Mouse (Mus musculus) stomach, embryonic 14.5 days (tissue): Measurements from ENCODE around the gene Olfml1. TPM values are rescaled to one million over a fixed set of nuclear protein-coding genes. Genes with fewer than 3 reads are reported as not detected.

ENCODE experiments used
- ATAC-seq: fragments of 200-750 bp; cut with Nextera tagmentation; 2 replicates; pipeline ENCODE4 v1.8.0; 2017; ENCODE audit warnings: low read depth, moderate TSS enrichment; ENCODE audit not compliant: insufficient number of reproducible peaks, insufficient read depth, low FRiP score
- H3K27ac ChIP-seq: fragments of 300-500 bp; sonication (generic); 2 replicates; pipeline ENCODE4 v1.5.1; 2014; ENCODE audit warnings: mild to moderate bottlenecking, low read length, moderate library complexity, mixed read lengths
- H3K27me3 ChIP-seq: fragments of 300-500 bp; sonication (generic); 2 replicates; pipeline ENCODE4 v1.6.1; 2014; ENCODE audit warnings: low read length, control low read depth, mixed read lengths; ENCODE audit not compliant: control insufficient read depth, insufficient read depth
- H3K36me3 ChIP-seq: fragments of 300-500 bp; sonication (generic); 2 replicates; pipeline ENCODE4 v1.6.1; 2014; ENCODE audit warnings: mild to moderate bottlenecking, control low read depth, low read length, moderate library complexity, mixed read lengths; ENCODE audit not compliant: control insufficient read depth, insufficient read depth
- H3K4me1 ChIP-seq: fragments of 300-500 bp; sonication (generic); 2 replicates; pipeline ENCODE4 v1.6.1; 2014; ENCODE audit warnings: low read length, control low read depth, mixed read lengths; ENCODE audit not compliant: control insufficient read depth, insufficient read depth
- H3K4me2 ChIP-seq: fragments of 300-500 bp; sonication (generic); replicated peaks from 2 replicates; pipeline ENCODE4 v1.6.1; 2014; ENCODE audit warnings: low read depth, low read length, control low read depth
- H3K4me3 ChIP-seq: fragments of 300-500 bp; sonication (generic); 2 replicates; pipeline ENCODE4 v1.5.1; 2014; ENCODE audit warnings: low read depth, low read length, control low read depth
- H3K9ac ChIP-seq: fragments of 300-500 bp; sonication (generic); replicated peaks from 2 replicates; pipeline ENCODE4 v1.6.1; 2014; ENCODE audit warnings: low read depth, mild to moderate bottlenecking, control low read depth, low read length, moderate library complexity, mixed read lengths
- H3K9me3 ChIP-seq: fragments of 300-500 bp; sonication (generic); 2 replicates; pipeline ENCODE4 v1.6.1; 2016; ENCODE audit warnings: low read depth, low read length, control low read depth; ENCODE audit not compliant: control insufficient read depth
- WGBS: fragments of 180-500 bp; shearing (Covaris S2); extraction: QIAGEN DNeasy Blood & Tissue Kit; methylation state at CpG from one replicate; pipeline ENCODE4 v1.1.7; 2014; 5-methylcytosine and 5-hydroxymethylcytosine counted together
- polyA plus RNA-seq: library from polyadenylated mRNA; unstranded; fragments of >200 nt; fragmentation: Nextera tagmentation; extraction: Ambion mirVana; gene quantifications from 2 replicates; pipeline ENCODE4 v1.2.1, GENCODE M21; 2014

Olfml1 gene
- polyA plus RNA-seq, 1 experiment from 2014 or later, result 22.6 TPM

DNA sequence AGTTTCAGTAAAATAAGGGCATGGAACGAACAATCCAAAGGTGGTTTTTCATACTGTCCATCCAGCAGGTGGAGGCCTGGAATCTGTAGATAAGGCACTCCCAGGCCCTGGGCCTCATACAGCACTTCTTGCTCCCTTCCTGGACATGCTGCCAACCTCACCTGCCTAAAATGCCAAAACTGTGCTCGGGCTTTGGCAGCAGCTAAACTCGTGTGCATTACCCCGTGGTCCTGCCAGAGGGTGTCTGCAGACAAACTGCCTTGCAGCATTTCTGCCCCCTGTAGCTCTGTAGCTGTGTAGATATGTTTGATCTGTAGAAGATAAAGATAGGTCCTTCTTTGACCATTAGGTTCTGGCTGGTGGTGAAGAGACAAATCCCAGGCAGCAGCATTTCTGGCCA is 1.7 kb downstream of the Olfml1 start:
- no peak overlapping the region for H3K27ac ChIP-seq

DNA sequence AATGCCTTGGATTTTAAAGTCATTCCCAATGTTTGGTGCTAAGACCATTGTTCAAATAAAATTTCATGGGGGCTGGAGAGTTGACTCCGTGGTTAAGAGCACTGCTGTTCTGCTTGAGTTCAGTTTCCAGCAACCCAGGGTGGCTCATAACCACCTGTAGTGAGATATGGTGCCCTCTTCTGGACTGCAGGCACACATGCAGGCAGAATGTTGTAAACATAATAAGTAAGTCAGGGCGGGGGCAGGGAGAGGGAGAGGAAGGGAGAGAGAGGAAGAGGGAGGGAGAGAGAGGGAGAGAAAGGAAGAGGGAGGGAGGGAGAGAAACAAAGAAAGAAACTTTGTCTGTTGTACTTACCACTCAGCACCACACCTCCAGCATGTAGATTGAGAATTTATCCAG is 6.6 kb downstream of the Olfml1 start:
- no peaks in the 10 kb centered on the region for H3K9me3 ChIP-seq
- no peak overlapping the region for H3K4me2 ChIP-seq
- H3K36me3 ChIP-seq, result peaks cover 6% of the 10 kb centered on the region; the same call in 1 of the 2 replicates
- H3K27ac ChIP-seq, result no peak overlapping the region
- 60% methylated on average over 2 of the region's 2 CpGs for WGBS
- no peak overlapping the region for H3K9ac ChIP-seq
- H3K27me3 ChIP-seq, result no peaks in the 10 kb centered on the region
- no peaks in the 10 kb centered on the region for H3K4me1 ChIP-seq
- ATAC-seq, result no peak
- H3K4me3 ChIP-seq, result no peak overlapping the region

More for the DNA sequence above, 1.7 kb downstream of the Olfml1 start:
- no peaks in the 10 kb centered on the region for H3K9me3 ChIP-seq
- peak overlapping the region; percentile 10 for H3K4me3 ChIP-seq
- 49% methylated on average over 4 of the region's 4 CpGs for WGBS
- H3K27me3 ChIP-seq, result no peaks in the 10 kb centered on the region
- H3K9ac ChIP-seq, result no peak overlapping the region
- peaks cover 5% of the 10 kb centered on the region; the same call in 1 of the 2 replicates for H3K4me1 ChIP-seq
- peaks cover 3% of the 10 kb centered on the region; the same call in 1 of the 2 replicates for H3K36me3 ChIP-seq
- no peak for ATAC-seq
- H3K4me2 ChIP-seq, result peak overlapping the region; percentile 47

DNA sequence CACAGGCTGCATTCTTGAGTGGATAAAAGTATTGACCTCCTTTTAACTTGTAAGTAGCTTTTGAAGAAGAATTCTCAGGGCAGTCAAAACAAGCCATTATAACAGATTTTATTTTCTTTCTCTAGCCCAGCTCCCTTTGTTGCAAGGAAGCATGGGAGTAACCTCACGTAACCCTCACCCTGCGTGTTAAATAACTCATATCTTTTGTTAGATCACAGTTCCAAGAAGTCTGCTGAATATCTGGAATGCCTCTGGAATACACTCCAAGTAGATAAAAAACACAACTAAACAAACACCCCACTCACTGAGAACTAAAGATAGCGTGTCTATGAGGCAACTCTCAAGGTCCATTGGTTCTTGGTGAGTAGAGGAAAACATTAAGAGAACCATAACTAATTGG is 7.0 kb downstream of the Olfml1 start:
- 63% methylated on average over 3 of the region's 3 CpGs for WGBS
- peaks cover 6% of the 10 kb centered on the region; the same call in 1 of the 2 replicates for H3K36me3 ChIP-seq
- no peaks in the 10 kb centered on the region for H3K27me3 ChIP-seq
- no peak overlapping the region for H3K4me3 ChIP-seq
- H3K9ac ChIP-seq, result no peak overlapping the region
- no peak overlapping the region for H3K27ac ChIP-seq
- no peak overlapping the region for H3K4me2 ChIP-seq
- no peak for ATAC-seq
- H3K9me3 ChIP-seq, result no peaks in the 10 kb centered on the region
- H3K4me1 ChIP-seq, result no peaks in the 10 kb centered on the region

- ATAC-seq, result no peak
- Histone ChIP-seq H3K9ac (no peak overlapping the region), H3K4me3 (no peak overlapping the region), H3K4me2 (no peak overlapping the region), H3K27me3 (no peaks in the 10 kb centered on the region), H3K9me3 (no peaks in the 10 kb centered on the region), H3K36me3 (no peaks in the 10 kb centered on the region), H3K27ac (no peak overlapping the region), H3K4me1 (no peaks in the 10 kb centered on the region)
- WGBS, result 56% methylated on average over 2 of the region's 2 CpGs
Measured at GRCm38 (mm10) chr7:107592641-107593040, 25.4 kb downstream of the Olfml1 start.

- H3K4me2 ChIP-seq, result peak overlapping the region; percentile 85
- no peak overlapping the region for H3K9ac ChIP-seq
- ATAC-seq, result no peak
- no peak overlapping the region for H3K4me3 ChIP-seq
- H3K36me3 ChIP-seq, result no peaks in the 10 kb centered on the region
- 36% methylated on average over 7 of the region's 7 CpGs for WGBS
- H3K27me3 ChIP-seq, result no peaks in the 10 kb centered on the region
- H3K9me3 ChIP-seq, result no peaks in the 10 kb centered on the region
- H3K27ac ChIP-seq, result no peak overlapping the region
- no peaks in the 10 kb centered on the region for H3K4me1 ChIP-seq
Measured at GRCm38 (mm10) chr7:107593904-107594303, 26.7 kb downstream of the Olfml1 start.

DNA sequence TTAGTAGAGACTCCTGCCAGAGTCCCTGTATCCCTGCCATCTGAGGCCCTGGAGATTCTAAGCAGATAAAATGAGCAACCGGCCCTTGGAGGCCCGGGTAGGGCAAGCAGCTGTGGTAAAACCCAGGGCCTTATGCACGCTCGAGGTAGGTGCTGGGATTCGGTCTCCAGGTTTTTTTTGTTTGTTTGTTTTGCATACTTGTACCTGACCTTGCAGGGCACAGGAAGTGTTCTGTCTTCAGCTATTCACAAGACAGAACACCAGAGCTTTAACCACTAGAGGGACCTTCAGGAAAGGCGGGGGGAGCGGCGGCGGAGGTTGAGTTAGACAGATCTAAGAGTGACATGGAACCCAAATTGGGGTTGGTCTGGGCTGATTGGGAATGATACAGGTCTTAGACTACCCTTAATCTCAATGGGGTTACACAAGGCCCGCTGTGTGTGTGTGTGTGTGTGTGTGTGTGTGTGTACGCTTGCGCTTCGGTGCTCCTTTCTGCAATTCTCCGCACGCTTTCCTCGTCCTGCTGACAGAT is 27.1 kb downstream of the Olfml1 start:
- ATAC-seq, result peak; percentile 74

DNA sequence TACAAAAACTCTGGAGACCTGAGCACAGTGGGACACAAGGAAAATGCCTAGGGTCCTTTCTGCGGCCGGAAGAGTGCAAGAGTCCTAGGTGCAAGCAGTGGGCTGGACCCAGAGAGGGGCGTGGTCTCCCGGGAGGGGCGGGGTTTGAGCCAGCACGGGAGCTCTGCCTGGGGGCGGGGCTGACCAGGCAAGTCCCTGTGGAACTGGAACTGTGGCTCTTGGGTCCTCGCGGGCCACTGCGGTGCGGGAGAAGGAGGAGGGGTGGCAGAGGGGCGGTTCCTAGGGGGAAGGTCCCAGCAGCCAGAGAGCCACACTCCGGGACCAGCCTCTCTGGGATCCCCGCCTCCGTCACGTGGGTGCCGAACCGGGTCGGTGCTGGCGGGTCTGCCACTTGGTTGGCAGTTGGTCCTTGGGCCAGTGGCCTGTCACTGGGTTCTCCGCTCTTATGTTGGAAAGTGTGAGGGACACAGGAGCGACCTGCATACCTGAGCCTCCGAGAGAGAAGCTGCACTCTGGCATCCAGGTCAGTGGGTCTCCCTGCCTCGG is 27.7 kb downstream of the Olfml1 start, which contains the start of gene Ppfibp2:
Gene Ppfibp2 (plus strand): TSS at position 351 of the 546 bp plus-strand sequence.
- Histone ChIP-seq H3K4me3 (peak within 1 kb of the TSS; percentile 47), H3K4me2 (peak within 1 kb of the TSS; percentile 85), H3K27ac (0 out of 2 replicates have a peak within 1 kb of the TSS, but pooled peaks have one; percentile 30), H3K9me3 (no peaks in the 10 kb centered on the region), H3K27me3 (no peaks in the 10 kb centered on the region), H3K4me1 (no peaks in the 10 kb centered on the region), H3K9ac (0 out of 2 replicates have a peak within 1 kb of the TSS, but pooled peaks have one; percentile 28), H3K36me3 (no peaks in the 10 kb centered on the region)
- ATAC-seq, result peak; percentile 98
- 0% methylated on average over 24 of the region's 24 CpGs for WGBS

More for the DNA sequence above, 27.1 kb downstream of the Olfml1 start:
- H3K9me3 ChIP-seq, result no peaks in the 10 kb centered on the region
- H3K27me3 ChIP-seq, result no peaks in the 10 kb centered on the region
- H3K27ac ChIP-seq, result 0 out of 2 replicates have a peak overlapping the region, but pooled peaks have one; percentile 30
- H3K36me3 ChIP-seq, result no peaks in the 10 kb centered on the region
- no peaks in the 10 kb centered on the region for H3K4me1 ChIP-seq
- no peak overlapping the region for H3K9ac ChIP-seq
- H3K4me2 ChIP-seq, result peak overlapping the region; percentile 85
- peak overlapping the region; percentile 47 for H3K4me3 ChIP-seq
- 2% methylated on average over 16 of the region's 16 CpGs for WGBS

DNA sequence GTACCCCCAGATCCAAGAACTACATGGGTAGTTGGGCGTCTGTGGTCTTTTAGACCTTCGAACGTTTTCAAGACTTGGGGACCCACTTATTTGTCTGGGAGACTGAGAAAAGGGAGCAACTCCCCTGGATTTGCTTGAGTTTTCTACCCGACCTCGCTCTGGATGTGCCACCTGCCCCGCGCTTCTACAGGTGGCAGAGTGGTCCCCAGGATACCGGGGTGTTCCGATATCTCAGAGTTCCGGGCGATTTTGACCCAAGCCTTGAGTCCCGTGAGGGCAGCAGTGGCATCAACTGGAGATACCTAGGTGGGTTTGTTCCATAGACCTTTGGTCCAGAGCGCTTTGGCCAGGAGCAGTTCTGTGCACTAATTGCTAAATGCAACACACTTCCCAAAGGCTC is 28.2 kb downstream of the Olfml1 start:
- no peak for ATAC-seq
- Histone ChIP-seq H3K9me3 (no peaks in the 10 kb centered on the region), H3K27ac (no peak overlapping the region), H3K4me2 (peak overlapping the region; percentile 85), H3K4me3 (peak overlapping the region; percentile 47), H3K27me3 (no peaks in the 10 kb centered on the region), H3K9ac (0 out of 2 replicates have a peak overlapping the region, but pooled peaks have one; percentile 28), H3K4me1 (no peaks in the 10 kb centered on the region), H3K36me3 (no peaks in the 10 kb centered on the region)
- 15% methylated on average over 13 of the region's 13 CpGs for WGBS
